Comparison of ENCODE assay signal across 7 mouse cellular contexts in genomic region chr14:41162663-41163062, GRCm38 (mm10). TPM values are rescaled to one million over a fixed set of nuclear protein-coding genes. Genes with fewer than 3 reads are reported as not detected.
A peak's percentile ranks its signal among the peaks of the same experiment; 100 is the strongest.
DNase-seq lines count a peak whose midpoint lies in the region.

No protein-coding gene starts in this region.

- DNase-seq in layer of hippocampus, adult 18-20 months (ENCODE audit: low spot score in 2 of 2): peak; percentile 2 to 40
- DNase-seq in layer of hippocampus, adult 9-11 months: no peak
- peak; percentile 53 to 59 for DNase-seq in adrenal gland, adult 18-20 months (ENCODE audit: low spot score in 2 of 2)
- peak; percentile 53 for DNase-seq in embryo, embryonic 11 days
- peak; percentile 55 to 65 for DNase-seq in kidney, postnatal 25 days
- peak; percentile 65 for DNase-seq in lung, postnatal 10 days
- DNase-seq in testis, postnatal 10 days (ENCODE audit: low spot score): peak; percentile 78

RNA-seq across cellular contexts. Expression of gene Mbl1, which starts 11.4 kb away (rescaled TPM):
- not detected for total RNA-seq in layer of hippocampus, adult 18-20 months (2021)
- total RNA-seq in adrenal gland, adult 18-20 months (2021): not detected

RNA-seq across cellular contexts. Expression of gene Sftpd, which starts 22.3 kb away (rescaled TPM):
- not detected for total RNA-seq in layer of hippocampus, adult 18-20 months (2021)
- not detected for total RNA-seq in adrenal gland, adult 18-20 months (2021)

RNA-seq across cellular contexts. Expression of gene Sftpa1, which starts 31.1 kb away (rescaled TPM):
- not detected for total RNA-seq in layer of hippocampus, adult 18-20 months (2021)
- 1 to 10 TPM in 1 of 2 experiments, under 1 TPM in 1; 0.63 to 1.9 TPM for total RNA-seq in adrenal gland, adult 18-20 months (2021)

RNA-seq across cellular contexts. Expression of gene Mat1a, which starts 57.8 kb away (rescaled TPM):
- total RNA-seq in layer of hippocampus, adult 18-20 months (2021): not detected
- total RNA-seq in adrenal gland, adult 18-20 months (2021): under 1 TPM in 1 of 2 experiments, not detected in 1; 0.56 TPM
